Mouse (Mus musculus): ENCODE data around the gene Ckm.

DNA sequence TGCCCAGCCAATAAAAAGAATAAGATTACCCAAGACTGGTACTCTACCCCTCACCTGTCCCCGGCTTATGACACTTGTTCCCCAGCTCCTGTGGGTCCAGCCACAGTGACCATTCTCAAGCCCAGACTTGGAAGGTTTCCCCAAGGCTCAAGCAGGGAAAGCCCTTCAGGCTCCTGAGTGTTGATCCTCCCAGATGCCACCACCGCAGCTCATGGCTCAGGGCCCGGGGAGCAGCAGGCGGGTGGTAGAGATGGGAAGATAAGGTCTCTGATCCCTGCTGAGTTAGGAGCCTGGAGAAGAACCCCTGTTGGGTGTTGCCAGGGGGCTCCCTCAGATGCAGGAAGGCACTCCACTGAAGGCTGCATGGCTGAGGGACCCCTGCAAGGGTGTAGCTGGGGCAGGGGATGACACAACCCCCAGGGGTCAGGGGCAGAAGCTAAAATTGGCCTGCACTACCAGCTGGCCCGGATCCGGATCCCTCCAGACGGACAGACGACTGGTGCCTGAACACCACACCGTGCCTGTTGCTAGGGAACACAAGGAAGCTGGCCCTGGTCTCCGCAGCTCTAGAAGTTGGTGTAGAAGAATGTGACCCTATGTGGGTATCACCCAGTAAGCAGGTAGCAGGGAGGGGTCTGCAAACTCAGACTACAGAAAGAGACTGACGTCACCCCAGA, 51.4 kb downstream of the Ckm start:
- TF ChIP-seq CTCF (IDR thresholded peaks at IDR 0.05; ENCODE audit: low read depth) = no peak
- TF ChIP-seq EP300 (IDR thresholded peaks at IDR 0.05; ENCODE audit: low read depth) = no peak

Measured in liver, postnatal 0 days (tissue).